Mouse (Mus musculus): Measurements from ENCODE around the gene Prr12. TPM values are rescaled to one million over a fixed set of nuclear protein-coding genes. Genes with fewer than 3 reads are reported as not detected.
"Not testable (repeated sequence)": the region's sequence is repeated elsewhere in the genome, so short reads cannot be mapped to it uniquely, and the experiment has no call there.

The Prr12 gene
- polyA plus RNA-seq, 1 experiment: 20.5 TPM

- no peak for DNase-seq (ENCODE audit: extremely low spot score in 1 of 2, low spot score in 1 of 2)
These were observed 26.4 kb downstream of the Prr12 start for GRCm38 (mm10) chr7:45026256-45026655.

GRCm38 (mm10) chr7:45025601-45026220, 27.0 kb downstream of the Prr12 start:
- no peak for DNase-seq (ENCODE audit: extremely low spot score in 1 of 2, low spot score in 1 of 2)

GRCm38 (mm10) chr7:45024281-45025248, 28.1 kb downstream of the Prr12 start:
- no peak for DNase-seq (ENCODE audit: extremely low spot score in 1 of 2, low spot score in 1 of 2)

GRCm38 (mm10) chr7:45023711-45024110, 29.0 kb downstream of the Prr12 start:
- not testable (repeated sequence) for DNase-seq (ENCODE audit: extremely low spot score in 1 of 2, low spot score in 1 of 2)

- DNase-seq (ENCODE audit: extremely low spot score in 1 of 2, low spot score in 1 of 2): no peak
These were observed 32.5 kb downstream of the Prr12 start for GRCm38 (mm10) chr7:45020225-45020624.

GRCm38 (mm10) chr7:45019031-45019571, 33.6 kb downstream of the Prr12 start:
- peak in 1 of 2 experiments; percentile 34 for DNase-seq (ENCODE audit: extremely low spot score in 1 of 2, low spot score in 1 of 2)

- DNase-seq (ENCODE audit: extremely low spot score in 1 of 2, low spot score in 1 of 2): peak; percentile 87 to 93
These were observed 35.2 kb downstream of the Prr12 start, which contains the start of gene Rras for GRCm38 (mm10) chr7:45017242-45018061. Gene Rras (plus strand): TSS chr7:45017961.

- no peak for DNase-seq (ENCODE audit: extremely low spot score in 1 of 2, low spot score in 1 of 2)
These were observed 35.9 kb downstream of the Prr12 start for GRCm38 (mm10) chr7:45016761-45017160.

GRCm38 (mm10) chr7:45015957-45016612, 36.6 kb downstream of the Prr12 start, which contains the start of gene Scaf1:
Gene Scaf1 (minus strand): TSS chr7:45016363.
- DNase-seq (ENCODE audit: extremely low spot score in 1 of 2, low spot score in 1 of 2): peak; percentile 100

- no peak for DNase-seq (ENCODE audit: extremely low spot score in 1 of 2, low spot score in 1 of 2)
These were observed 37.2 kb downstream of the Prr12 start for GRCm38 (mm10) chr7:45015344-45015956.

- no peak for DNase-seq (ENCODE audit: extremely low spot score in 1 of 2, low spot score in 1 of 2)
These were observed 38.6 kb downstream of the Prr12 start for GRCm38 (mm10) chr7:45014096-45014451.

GRCm38 (mm10) chr7:45013366-45014095, 39.1 kb downstream of the Prr12 start:
- no peak for DNase-seq (ENCODE audit: extremely low spot score in 1 of 2, low spot score in 1 of 2)

GRCm38 (mm10) chr7:45012824-45013223, 39.9 kb downstream of the Prr12 start:
- DNase-seq (ENCODE audit: extremely low spot score in 1 of 2, low spot score in 1 of 2): no peak

GRCm38 (mm10) chr7:45012011-45012410, 40.7 kb downstream of the Prr12 start:
- no peak for DNase-seq (ENCODE audit: extremely low spot score in 1 of 2, low spot score in 1 of 2)

- DNase-seq (ENCODE audit: extremely low spot score in 1 of 2, low spot score in 1 of 2): no peak
These were observed 44.3 kb downstream of the Prr12 start for GRCm38 (mm10) chr7:45008411-45008810.

GRCm38 (mm10) chr7:45007846-45008245, 44.8 kb downstream of the Prr12 start:
- no peak for DNase-seq (ENCODE audit: extremely low spot score in 1 of 2, low spot score in 1 of 2)

- DNase-seq (ENCODE audit: extremely low spot score in 1 of 2, low spot score in 1 of 2): no peak
These were observed 45.5 kb downstream of the Prr12 start for GRCm38 (mm10) chr7:45007141-45007540.

- no peak for DNase-seq (ENCODE audit: extremely low spot score in 1 of 2, low spot score in 1 of 2)
These were observed 46.2 kb downstream of the Prr12 start for GRCm38 (mm10) chr7:45006503-45006902.

Data from frontal cortex, adult 2 months (tissue).